Mouse (Mus musculus) fibroblast of lung, adult 2 months (primary cell): ENCODE measurements around the gene Stx4a.
A peak's percentile ranks its signal among the peaks of the same experiment; 100 is the strongest.
"Not testable (repeated sequence)": the region's sequence is repeated elsewhere in the genome, so short reads cannot be mapped to it uniquely, and the experiment has no call there.

Experiments
- DNase-seq: peaks from one replicate; pipeline ENCODE4 v3.0.0-alpha.2; 2011; ENCODE audit warnings: low read depth

The Stx4a gene

GRCm38 (mm10) chr7:127869149-127869810 lies 45.2 kb downstream of the Stx4a start:
- no peak for DNase-seq

- no peak for DNase-seq
Observed at GRCm38 (mm10) chr7:127870136-127870821, 46.2 kb downstream of the Stx4a start.

GRCm38 (mm10) chr7:127874812-127875626 lies 50.9 kb downstream of the Stx4a start:
- DNase-seq, result no peak

GRCm38 (mm10) chr7:127875627-127876001 lies 51.5 kb downstream of the Stx4a start:
- peak; percentile 74 for DNase-seq

- DNase-seq, result peak; percentile 49
Observed at GRCm38 (mm10) chr7:127876041-127876466, 52.0 kb downstream of the Stx4a start, which contains the start of gene Zfp646. Gene Zfp646 (plus strand): TSS chr7:127876221.

GRCm38 (mm10) chr7:127876467-127877348 lies 52.6 kb downstream of the Stx4a start, which contains the start of gene Zfp668:
Gene Zfp668 (minus strand): TSS chr7:127876828.
- peak; percentile 76 for DNase-seq

GRCm38 (mm10) chr7:127879301-127879700 lies 55.2 kb downstream of the Stx4a start:
- no peak for DNase-seq

GRCm38 (mm10) chr7:127880431-127880830 lies 56.3 kb downstream of the Stx4a start:
- DNase-seq, result no peak

GRCm38 (mm10) chr7:127885951-127886350 lies 61.9 kb downstream of the Stx4a start:
- DNase-seq, result peak; percentile 60

GRCm38 (mm10) chr7:127886551-127886950 lies 62.5 kb downstream of the Stx4a start:
- DNase-seq, result no peak

- no peak for DNase-seq
Observed at GRCm38 (mm10) chr7:127887191-127887590, 63.1 kb downstream of the Stx4a start.

GRCm38 (mm10) chr7:127887781-127888180 lies 63.7 kb downstream of the Stx4a start:
- DNase-seq, result no peak

GRCm38 (mm10) chr7:127888821-127889220 lies 64.7 kb downstream of the Stx4a start:
- no peak for DNase-seq

- no peak for DNase-seq
Observed at GRCm38 (mm10) chr7:127890798-127891197, 66.7 kb downstream of the Stx4a start, which contains the start of gene Prss53. Gene Prss53 (minus strand): TSS chr7:127890970.

- no peak for DNase-seq
Observed at GRCm38 (mm10) chr7:127894480-127894879, 70.4 kb downstream of the Stx4a start.

GRCm38 (mm10) chr7:127895442-127895841 lies 71.3 kb downstream of the Stx4a start, which contains the start of the genes Gm21974 and Vkorc1:
Gene Gm21974 (minus strand): TSS chr7:127895454.
Gene Vkorc1 (minus strand): TSS chr7:127895617.
- DNase-seq, result peak; percentile 96

- not testable (repeated sequence) for DNase-seq
Observed at GRCm38 (mm10) chr7:127895891-127896290, 71.8 kb downstream of the Stx4a start.

GRCm38 (mm10) chr7:127896384-127896783 lies 72.3 kb downstream of the Stx4a start:
- no peak for DNase-seq

- DNase-seq, result no peak
Observed at GRCm38 (mm10) chr7:127897542-127897941, 73.4 kb downstream of the Stx4a start.

- DNase-seq, result no peak
Observed at GRCm38 (mm10) chr7:127898179-127898956, 74.3 kb downstream of the Stx4a start.
